Mouse (Mus musculus) liver, embryonic 14.5 days (tissue): ENCODE results near the gene Reg3g. TPM values are rescaled to one million over a fixed set of nuclear protein-coding genes. Genes with fewer than 3 reads are reported as not detected.

Experiments used
- ATAC-seq: fragments of 200-750 bp; cut with Nextera tagmentation; 2 replicates; pipeline ENCODE4 v1.8.0; 2017; ENCODE audit warnings: moderate number of reproducible peaks, mild to moderate bottlenecking, moderate library complexity; ENCODE audit not compliant: insufficient read depth
- DNase-seq, 3 experiments: peaks; one replicate each; pipeline ENCODE4 v3.0.0-alpha.2; 2012 to 2013; ENCODE audit warnings: low read depth in 3 of 3, low spot score in 3 of 3
- H3K27ac ChIP-seq: fragments of 300-500 bp; sonication (generic); 2 replicates; pipeline ENCODE4 v1.5.1; 2014; ENCODE audit warnings: moderate library complexity, mild to moderate bottlenecking, control low read depth, inconsistent platforms
- H3K27me3 ChIP-seq: fragments of 300-500 bp; sonication (generic); 2 replicates; pipeline ENCODE4 v1.6.1; 2014; ENCODE audit warnings: mild to moderate bottlenecking, low read length, moderate library complexity; ENCODE audit not compliant: control insufficient read depth, insufficient read depth
- H3K36me3 ChIP-seq: fragments of 300-500 bp; sonication (generic); replicated peaks from 2 replicates; pipeline ENCODE4 v1.6.1; 2014; ENCODE audit warnings: low read depth; ENCODE audit not compliant: control insufficient read depth, insufficient read depth
- H3K4me1 ChIP-seq, 2 experiments: fragments of 200-500 bp in 1 of 2; fragments of 300-500 bp in 1 of 2; sonication (generic) in 1 of 2; replicated peaks; 2 replicates each; pipeline ENCODE4 v1.6.1; 2012 to 2014; ENCODE audit warnings: antibody characterized with exemption in 1 of 2, inconsistent platforms in 1 of 2, low read length in 1 of 2; ENCODE audit not compliant: control insufficient read depth in 2 of 2, insufficient read depth in 2 of 2
- H3K4me2 ChIP-seq: fragments of 300-500 bp; sonication (generic); 2 replicates; pipeline ENCODE4 v1.6.1; 2014; ENCODE audit warnings: low read depth, mild to moderate bottlenecking, control low read depth, moderate library complexity
- H3K4me3 ChIP-seq, 2 experiments: fragments of 200-500 bp in 1 of 2; fragments of 300-500 bp in 1 of 2; sonication (generic) in 1 of 2; 2 replicates each; pipeline ENCODE4 v1.5.1; 2012 to 2014; ENCODE audit warnings: low read depth in 2 of 2, low read length in 2 of 2, mild to moderate bottlenecking in 2 of 2, control low read depth in 1 of 2, inconsistent platforms in 1 of 2, moderate library complexity in 1 of 2; ENCODE audit not compliant: insufficient read depth in 1 of 2
- H3K9ac ChIP-seq: fragments of 300-500 bp; sonication (generic); replicated peaks from 2 replicates; pipeline ENCODE4 v1.6.1; 2014; ENCODE audit warnings: mild to moderate bottlenecking, control low read depth, moderate library complexity
- H3K9me3 ChIP-seq: fragments of 300-500 bp; sonication (generic); 2 replicates; pipeline ENCODE4 v1.6.1; 2016; ENCODE audit warnings: low read length, mixed read lengths; ENCODE audit not compliant: control insufficient read depth
- CTCF ChIP-seq: IDR thresholded peaks from 2 replicates; pipeline ENCODE4 v1.5.1; 2016; ENCODE audit warnings: antibody characterized with exemption, low read depth, control low read depth
- EP300 ChIP-seq: IDR thresholded peaks from 2 replicates; pipeline ENCODE4 v1.6.1; 2016; ENCODE audit warnings: antibody characterized with exemption, low read depth
- WGBS: fragments of 180-500 bp; shearing (Covaris S2); extraction: QIAGEN DNeasy Blood & Tissue Kit; methylation state at CpG from one replicate; pipeline ENCODE4 v1.1.7; 2014; ENCODE audit not compliant: insufficient replicate concordance; 5-methylcytosine and 5-hydroxymethylcytosine counted together
- polyA plus RNA-seq, 2 experiments: library from polyadenylated mRNA; depleted of rRNA in 1 of 2; stranded (reverse) in 1 of 2; unstranded in 1 of 2; fragments of >200 nt; fragmentation: Nextera tagmentation in 1 of 2; extraction: Ambion mirVana in 1 of 2; gene quantifications; 2 replicates each; pipeline versions ENCODE4 v1.2.1 to v1.2.3; 2012 to 2014

Gene Reg3g
- polyA plus RNA-seq, 2 experiments, result not detected

DNA sequence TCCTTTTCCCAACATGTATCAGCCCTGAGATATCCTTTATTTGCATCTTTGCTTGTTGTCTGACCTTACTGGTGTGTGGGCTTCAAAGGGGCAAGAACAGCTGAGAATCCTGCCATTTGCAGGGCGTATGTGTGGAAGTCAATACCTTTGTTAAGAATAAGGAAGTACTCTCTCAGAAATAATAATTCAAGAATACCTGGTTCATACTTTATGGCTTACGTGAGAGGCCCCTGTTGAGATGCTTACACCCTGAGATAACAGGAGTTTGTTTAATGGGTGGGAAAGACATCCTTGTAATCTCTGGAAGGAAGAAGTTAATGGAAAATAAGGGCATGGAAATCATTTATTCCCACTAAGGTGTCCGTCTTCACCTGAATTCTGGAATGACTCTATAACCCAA is 26.0 kb upstream of the Reg3g start:
- Histone ChIP-seq H3K36me3 (no peaks in the 10 kb centered on the region), H3K4me3 (no peak overlapping the region), H3K4me1 (no peaks in the 10 kb centered on the region), H3K9ac (no peak overlapping the region), H3K27ac (no peak overlapping the region), H3K4me2 (no peak overlapping the region), H3K27me3 (no peaks in the 10 kb centered on the region), H3K9me3 (no peaks in the 10 kb centered on the region)
- no peak for DNase-seq
- WGBS, result 57% methylated on average over 3 of the region's 3 CpGs
- no peak for ATAC-seq
- no peak for TF ChIP-seq CTCF
- TF ChIP-seq EP300, result no peak

DNA sequence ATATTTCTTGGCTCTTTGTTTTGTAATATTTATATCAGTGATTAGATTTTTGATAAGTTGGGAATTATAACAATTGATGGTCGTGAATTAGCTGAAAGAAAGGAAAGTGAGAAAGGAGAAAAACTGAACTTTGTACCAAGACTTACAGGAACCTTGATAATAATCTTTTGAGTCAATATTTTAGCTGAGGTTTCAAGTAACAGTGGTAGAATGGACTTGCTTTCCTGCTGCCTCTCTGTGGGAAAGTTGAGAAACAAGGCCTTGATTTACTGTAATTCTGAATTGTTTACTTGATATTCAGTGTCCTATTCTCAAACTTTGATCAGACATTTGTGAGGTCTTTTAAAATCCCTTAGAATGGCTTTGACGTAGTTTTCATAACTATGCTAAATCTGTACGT is 615 bp upstream of the Reg3g start:
- H3K9ac ChIP-seq, result no peak overlapping the region
- ATAC-seq (no peak), DNase-seq (no peak)
- TF ChIP-seq EP300 (no peak), CTCF (no peak)
- H3K27ac ChIP-seq, result no peak overlapping the region
- H3K4me3 ChIP-seq, result no peak overlapping the region
- no peaks in the 10 kb centered on the region for H3K36me3 ChIP-seq
- WGBS, result 46% methylated on average over 3 of the region's 3 CpGs
- H3K4me1 ChIP-seq, result no peaks in the 10 kb centered on the region
- H3K27me3 ChIP-seq, result no peaks in the 10 kb centered on the region
- no peaks in the 10 kb centered on the region for H3K9me3 ChIP-seq
- H3K4me2 ChIP-seq, result no peak overlapping the region

GRCm38 (mm10) chr6:78463266-78463665 is 5.4 kb downstream of the Reg3g start:
- Histone ChIP-seq H3K9me3 (no peaks in the 10 kb centered on the region), H3K27me3 (no peaks in the 10 kb centered on the region), H3K27ac (no peak overlapping the region), H3K4me2 (no peak overlapping the region), H3K4me3 (no peak overlapping the region), H3K9ac (no peak overlapping the region), H3K4me1 (no peaks in the 10 kb centered on the region), H3K36me3 (no peaks in the 10 kb centered on the region)
- DNase-seq (no peak), ATAC-seq (no peak)
- WGBS, result 57% methylated on average over 2 of the region's 2 CpGs
- TF ChIP-seq EP300 (no peak), CTCF (no peak)

GRCm38 (mm10) chr6:78462360-78462759 is 6.3 kb downstream of the Reg3g start:
- H3K4me3 ChIP-seq, result no peak overlapping the region
- H3K27me3 ChIP-seq, result no peaks in the 10 kb centered on the region
- no peaks in the 10 kb centered on the region for H3K9me3 ChIP-seq
- 52% methylated on average over 2 of the region's 2 CpGs for WGBS
- H3K36me3 ChIP-seq, result no peaks in the 10 kb centered on the region
- no peak overlapping the region for H3K9ac ChIP-seq
- ATAC-seq, result no peak
- DNase-seq, result no peak
- no peak overlapping the region for H3K27ac ChIP-seq
- no peak overlapping the region for H3K4me2 ChIP-seq
- H3K4me1 ChIP-seq, result no peaks in the 10 kb centered on the region
- TF ChIP-seq CTCF, result no peak

- DNase-seq, result no peak
- H3K9me3 ChIP-seq, result no peaks in the 10 kb centered on the region
- TF ChIP-seq CTCF, result no peak
- TF ChIP-seq EP300, result no peak
- no peak overlapping the region for H3K9ac ChIP-seq
- H3K4me2 ChIP-seq, result no peak overlapping the region
- H3K4me3 ChIP-seq, result no peak overlapping the region
- no peaks in the 10 kb centered on the region for H3K27me3 ChIP-seq
- H3K36me3 ChIP-seq, result no peaks in the 10 kb centered on the region
- no peak overlapping the region for H3K27ac ChIP-seq
- H3K4me1 ChIP-seq, result no peaks in the 10 kb centered on the region
- 48% methylated on average over 3 of the region's 3 CpGs for WGBS
- no peak for ATAC-seq
Observed at GRCm38 (mm10) chr6:78460191-78460825, 8.4 kb downstream of the Reg3g start.
